Mouse (Mus musculus): ENCODE measurements at regions not wholly inside any gene's neighbourhood (a gene's known extent, or its start where the extent isn't known, plus 50 kb on each side); places are given as distances from the start of the nearest gene placed in this dataset.

DNA sequence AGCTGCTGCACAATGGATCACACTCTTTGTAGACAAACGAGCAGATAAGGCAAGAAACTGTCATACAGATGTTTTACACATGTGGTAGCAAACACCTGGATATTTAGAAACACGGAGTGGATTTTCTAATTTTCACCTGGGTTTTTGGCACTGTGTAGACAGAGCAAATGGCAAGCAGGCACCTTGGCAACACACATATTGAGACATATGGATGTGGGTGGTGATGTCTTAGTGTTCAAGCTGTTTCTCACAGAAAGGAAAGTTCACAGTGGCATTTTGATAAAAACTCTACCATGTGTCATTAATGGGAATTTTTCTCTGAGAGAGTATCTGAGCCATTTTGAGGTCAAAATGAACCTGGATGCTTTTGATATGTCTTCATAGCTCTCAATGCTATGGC is 417.9 kb upstream of the Megf9 start:
- no peak overlapping the region for H3K4me2 ChIP-seq (ENCODE audit: low read depth)
- H3K27ac ChIP-seq (ENCODE audit: low read depth, low read length): no peak overlapping the region
- WGBS: 57% methylated on average over 2 of the region's 2 CpGs
- no peak overlapping the region for H3K4me3 ChIP-seq (ENCODE audit: low read depth, low read length)
- TF ChIP-seq CTCF (IDR thresholded peaks at IDR 0.05; ENCODE audit: low read depth): no peak
- DNase-seq (peak; percentile 2), ATAC-seq (no peak)
- H3K4me1 ChIP-seq (ENCODE audit: insufficient read depth): no peaks in the 10 kb centered on the region
- H3K27me3 ChIP-seq (ENCODE audit: insufficient read depth, low read length): no peaks in the 10 kb centered on the region
- no peak overlapping the region for H3K9ac ChIP-seq
- no peaks in the 10 kb centered on the region for H3K9me3 ChIP-seq (ENCODE audit: low read length)
- H3K36me3 ChIP-seq (ENCODE audit: insufficient read depth): no peaks in the 10 kb centered on the region

DNA sequence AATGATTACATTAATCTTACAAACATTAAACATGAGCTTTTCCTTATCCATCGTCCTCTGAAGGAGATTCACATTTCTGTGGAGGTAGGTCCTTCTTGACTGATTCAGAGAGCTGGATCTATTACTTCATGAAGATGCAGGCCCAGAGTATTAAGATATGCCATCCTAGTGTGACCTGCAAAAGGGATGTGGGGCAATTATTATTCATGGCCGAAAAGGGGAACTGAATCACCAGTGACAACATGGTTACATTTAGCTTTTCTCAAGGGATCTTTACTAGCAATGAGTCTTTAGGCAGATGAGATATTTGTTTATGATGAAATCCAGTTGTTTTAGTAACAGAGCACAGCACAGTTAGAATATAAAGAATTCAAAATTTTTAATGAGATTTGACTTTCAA is 405.4 kb upstream of the Megf9 start:
- H3K36me3 ChIP-seq (ENCODE audit: insufficient read depth): no peaks in the 10 kb centered on the region
- no peak for DNase-seq
- H3K9me3 ChIP-seq (ENCODE audit: low read length): no peaks in the 10 kb centered on the region
- H3K27me3 ChIP-seq (ENCODE audit: insufficient read depth, low read length): no peaks in the 10 kb centered on the region
- H3K4me1 ChIP-seq (ENCODE audit: insufficient read depth): no peaks in the 10 kb centered on the region
- no peak overlapping the region for H3K4me2 ChIP-seq (ENCODE audit: low read depth)
- no peak for TF ChIP-seq CTCF (IDR thresholded peaks at IDR 0.05; ENCODE audit: low read depth)
- no peak overlapping the region for H3K4me3 ChIP-seq (ENCODE audit: low read depth, low read length)
- H3K27ac ChIP-seq (ENCODE audit: low read depth, low read length): no peak overlapping the region
- no peak overlapping the region for H3K9ac ChIP-seq
- WGBS: 93% methylated on average over 2 of the region's 2 CpGs
- ATAC-seq: no peak

- no peak for TF ChIP-seq CTCF (IDR thresholded peaks at IDR 0.05; ENCODE audit: low read depth)
These were observed 399.3 kb upstream of the Megf9 start for GRCm38 (mm10) chr4:70934140-70934539.

GRCm38 (mm10) chr4:70921972-70922692 is 387.3 kb upstream of the Megf9 start:
- TF ChIP-seq CTCF (IDR thresholded peaks at IDR 0.05; ENCODE audit: low read depth): no peak
- Histone ChIP-seq H3K4me2 (ENCODE audit: low read depth) (no peak overlapping the region), H3K27me3 (ENCODE audit: insufficient read depth, low read length) (no peaks in the 10 kb centered on the region), H3K9ac (no peak overlapping the region), H3K4me3 (ENCODE audit: low read depth, low read length) (no peak overlapping the region), H3K9me3 (ENCODE audit: low read length) (no peaks in the 10 kb centered on the region), H3K4me1 (ENCODE audit: insufficient read depth) (no peaks in the 10 kb centered on the region), H3K36me3 (ENCODE audit: insufficient read depth) (no peaks in the 10 kb centered on the region), H3K27ac (ENCODE audit: low read depth, low read length) (no peak overlapping the region)
- WGBS: 33% methylated on average over 3 of the region's 3 CpGs
- DNase-seq: no peak
- no peak for ATAC-seq

More at GRCm38 (mm10) chr4:70934140-70934539, 399.3 kb upstream of the Megf9 start:
- ATAC-seq (no peak), DNase-seq (no peak)
- no peak overlapping the region for H3K27ac ChIP-seq (ENCODE audit: low read depth, low read length)
- no peaks in the 10 kb centered on the region for H3K27me3 ChIP-seq (ENCODE audit: insufficient read depth, low read length)
- H3K4me3 ChIP-seq (ENCODE audit: low read depth, low read length): no peak overlapping the region
- H3K9me3 ChIP-seq (ENCODE audit: low read length): no peaks in the 10 kb centered on the region
- no peak overlapping the region for H3K4me2 ChIP-seq (ENCODE audit: low read depth)
- H3K4me1 ChIP-seq (ENCODE audit: insufficient read depth): no peaks in the 10 kb centered on the region
- H3K36me3 ChIP-seq (ENCODE audit: insufficient read depth): no peaks in the 10 kb centered on the region
- no peak overlapping the region for H3K9ac ChIP-seq

GRCm38 (mm10) chr4:70914566-70914965 is 379.8 kb upstream of the Megf9 start:
- H3K9me3 ChIP-seq (ENCODE audit: low read length): no peaks in the 10 kb centered on the region
- no peak for ATAC-seq
- no peak for TF ChIP-seq CTCF (IDR thresholded peaks at IDR 0.05; ENCODE audit: low read depth)
- no peaks in the 10 kb centered on the region for H3K27me3 ChIP-seq (ENCODE audit: insufficient read depth, low read length)
- no peaks in the 10 kb centered on the region for H3K4me1 ChIP-seq (ENCODE audit: insufficient read depth)
- H3K9ac ChIP-seq: no peak overlapping the region
- H3K4me2 ChIP-seq (ENCODE audit: low read depth): no peak overlapping the region
- no peak overlapping the region for H3K27ac ChIP-seq (ENCODE audit: low read depth, low read length)
- DNase-seq: no peak
- no peak overlapping the region for H3K4me3 ChIP-seq (ENCODE audit: low read depth, low read length)
- no peaks in the 10 kb centered on the region for H3K36me3 ChIP-seq (ENCODE audit: insufficient read depth)

DNA sequence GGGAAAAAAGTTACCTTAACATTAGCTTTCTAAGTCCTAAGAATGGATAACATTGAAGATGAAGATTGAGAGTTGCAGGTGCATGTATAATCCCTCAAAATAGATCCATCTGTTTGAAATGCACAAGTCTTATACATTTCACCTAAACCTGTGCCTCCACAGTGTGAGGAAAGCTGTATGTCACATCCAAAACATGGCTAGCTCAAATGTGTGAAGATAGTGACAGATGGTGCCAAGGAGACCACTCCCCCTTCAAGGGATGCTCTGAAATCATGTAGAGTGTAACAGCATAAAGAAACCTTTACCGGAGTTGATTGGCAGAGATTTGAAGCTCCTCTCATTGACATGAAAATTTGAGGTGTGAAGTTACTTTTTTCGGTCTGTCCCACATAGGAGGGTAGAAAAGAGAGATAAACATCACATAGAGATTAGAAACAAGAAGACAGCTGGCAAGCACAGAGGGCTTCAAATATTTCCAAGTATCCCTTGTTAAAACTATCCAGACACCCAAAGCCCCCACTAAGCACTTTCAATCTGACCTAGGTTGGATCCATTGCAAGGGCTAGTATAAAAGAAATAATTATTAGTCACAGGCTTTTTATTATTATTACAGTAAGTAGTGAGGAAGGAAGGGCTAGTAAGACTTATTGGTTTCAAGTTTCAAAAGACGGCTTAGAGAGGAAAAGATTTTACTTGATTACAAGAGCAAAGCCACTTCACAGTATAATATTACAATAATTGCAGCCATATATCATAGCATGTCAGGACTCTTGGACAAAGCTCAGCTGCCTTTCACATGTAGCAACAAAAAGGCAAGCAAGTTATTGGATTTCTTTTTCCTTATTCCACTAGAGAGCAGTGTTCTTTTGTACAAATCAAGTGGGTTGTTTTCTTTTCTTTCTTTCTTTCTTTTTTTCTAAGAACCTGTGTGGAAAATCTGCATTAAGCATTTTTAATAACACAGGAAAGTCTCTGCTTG is 372.3 kb upstream of the Megf9 start:
- H3K27me3 ChIP-seq (ENCODE audit: insufficient read depth, low read length): no peaks in the 10 kb centered on the region
- no peaks in the 10 kb centered on the region for H3K9me3 ChIP-seq (ENCODE audit: low read length)
- H3K27ac ChIP-seq (ENCODE audit: low read depth, low read length): no peak overlapping the region
- no peaks in the 10 kb centered on the region for H3K4me1 ChIP-seq (ENCODE audit: insufficient read depth)
- no peak overlapping the region for H3K9ac ChIP-seq
- WGBS: 51% methylated on average over 3 of the region's 3 CpGs
- H3K36me3 ChIP-seq (ENCODE audit: insufficient read depth): no peaks in the 10 kb centered on the region
- DNase-seq: peak; percentile 29
- ATAC-seq: no peak
- TF ChIP-seq CTCF (IDR thresholded peaks at IDR 0.05; ENCODE audit: low read depth): peak; percentile 57
- H3K4me3 ChIP-seq (ENCODE audit: low read depth, low read length): no peak overlapping the region
- H3K4me2 ChIP-seq (ENCODE audit: low read depth): no peak overlapping the region

Measured in forebrain, postnatal 0 days (tissue).